Mouse (Mus musculus) kidney, embryonic 14.5 days (tissue): ENCODE measurements around the gene Gm6760. TPM values are rescaled to one million over a fixed set of nuclear protein-coding genes. Genes with fewer than 3 reads are reported as not detected.

Experiments
- ATAC-seq: fragments of 200-750 bp; cut with Nextera tagmentation; 2 replicates; pipeline ENCODE4 v1.8.0; 2017; ENCODE audit warnings: moderate number of reproducible peaks, mild to moderate bottlenecking, moderate TSS enrichment, moderate library complexity; ENCODE audit not compliant: low FRiP score, low TSS enrichment
- H3K27ac ChIP-seq: fragments of 300-500 bp; sonication (generic); 2 replicates; pipeline ENCODE4 v1.5.1; 2014; ENCODE audit warnings: low read depth, mild to moderate bottlenecking, low read length, moderate library complexity, mixed read lengths
- H3K27me3 ChIP-seq: fragments of 300-500 bp; sonication (generic); 2 replicates; pipeline ENCODE4 v1.6.1; 2014; ENCODE audit warnings: mild to moderate bottlenecking, low read length; ENCODE audit not compliant: control insufficient read depth, insufficient read depth
- H3K36me3 ChIP-seq: fragments of 300-500 bp; sonication (generic); 2 replicates; pipeline ENCODE4 v1.6.1; 2014; ENCODE audit warnings: low read length, mixed read lengths; ENCODE audit not compliant: control insufficient read depth, insufficient read depth
- H3K4me1 ChIP-seq: fragments of 300-500 bp; sonication (generic); 2 replicates; pipeline ENCODE4 v1.6.1; 2014; ENCODE audit warnings: low read length, mixed read lengths; ENCODE audit not compliant: control insufficient read depth, insufficient read depth
- H3K4me2 ChIP-seq: fragments of 300-500 bp; sonication (generic); replicated peaks from 2 replicates; pipeline ENCODE4 v1.6.1; 2014; ENCODE audit warnings: low read depth, mild to moderate bottlenecking, low read length
- H3K4me3 ChIP-seq: fragments of 300-500 bp; sonication (generic); 2 replicates; pipeline ENCODE4 v1.5.1; 2014; ENCODE audit warnings: mild to moderate bottlenecking, low read length
- H3K9ac ChIP-seq: fragments of 300-500 bp; sonication (generic); 2 replicates; pipeline ENCODE4 v1.6.1; 2014; ENCODE audit warnings: low read depth, mild to moderate bottlenecking, low read length, moderate library complexity
- H3K9me3 ChIP-seq: fragments of 300-500 bp; sonication (generic); 2 replicates; pipeline ENCODE4 v1.6.1; 2016; ENCODE audit warnings: low read length; ENCODE audit not compliant: control insufficient read depth
- WGBS: fragments of 180-500 bp; shearing (Covaris S2); extraction: QIAGEN DNeasy Blood & Tissue Kit; methylation state at CpG from one replicate; pipeline ENCODE4 v1.1.7; 2014; 5-methylcytosine and 5-hydroxymethylcytosine counted together
- polyA plus RNA-seq: library from polyadenylated mRNA; unstranded; fragments of >200 nt; fragmentation: Nextera tagmentation; extraction: Ambion mirVana; gene quantifications from 2 replicates; pipeline ENCODE4 v1.2.1, GENCODE M21; 2014

Gm6760 gene
- polyA plus RNA-seq = not detected in 2 replicates

GRCm38 (mm10) chrX:64152098-64152497 is at the start of gene Gm6760:
TSS of gene Gm6760 (minus strand) at chrX:64152198.
- H3K9me3 ChIP-seq = no peaks in the 10 kb centered on the region
- H3K9ac ChIP-seq = no peak within 1 kb of the TSS
- no peak within 1 kb of the TSS for H3K4me2 ChIP-seq
- no peak within 1 kb of the TSS for H3K27ac ChIP-seq
- no peak within 1 kb of the TSS for H3K4me3 ChIP-seq
- H3K36me3 ChIP-seq = no peaks in the 10 kb centered on the region
- no peaks in the 10 kb centered on the region for H3K27me3 ChIP-seq
- no peak for ATAC-seq
- no peaks in the 10 kb centered on the region for H3K4me1 ChIP-seq
- WGBS = 77% methylated on average over 2 of the region's 2 CpGs

DNA sequence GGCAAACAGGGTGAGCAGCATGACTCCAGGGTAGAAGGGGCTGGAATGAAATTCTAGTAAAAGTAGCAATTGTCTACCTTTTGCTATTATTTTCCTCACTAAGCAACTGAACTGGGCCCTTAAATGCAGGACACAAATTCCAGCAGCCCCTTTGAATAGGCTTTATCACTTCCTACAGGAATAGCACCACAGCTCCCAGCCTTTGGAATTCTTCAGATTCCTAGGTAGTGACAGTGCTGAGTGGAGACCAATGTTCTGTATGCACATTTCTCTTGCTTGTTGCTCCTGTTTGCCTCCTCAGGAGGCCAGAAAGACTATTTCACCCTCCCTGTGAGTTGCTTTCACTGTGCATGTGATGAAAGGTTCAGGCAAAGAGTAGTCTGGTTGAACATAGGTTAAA is 29.2 kb upstream of the Gm6760 start:
- H3K4me3 ChIP-seq = no peak overlapping the region
- no peaks in the 10 kb centered on the region for H3K4me1 ChIP-seq
- no peak for ATAC-seq
- no peak overlapping the region for H3K27ac ChIP-seq
- H3K9me3 ChIP-seq = no peaks in the 10 kb centered on the region
- no peak overlapping the region for H3K4me2 ChIP-seq
- no peaks in the 10 kb centered on the region for H3K36me3 ChIP-seq
- no peak overlapping the region for H3K9ac ChIP-seq
- H3K27me3 ChIP-seq = no peaks in the 10 kb centered on the region

DNA sequence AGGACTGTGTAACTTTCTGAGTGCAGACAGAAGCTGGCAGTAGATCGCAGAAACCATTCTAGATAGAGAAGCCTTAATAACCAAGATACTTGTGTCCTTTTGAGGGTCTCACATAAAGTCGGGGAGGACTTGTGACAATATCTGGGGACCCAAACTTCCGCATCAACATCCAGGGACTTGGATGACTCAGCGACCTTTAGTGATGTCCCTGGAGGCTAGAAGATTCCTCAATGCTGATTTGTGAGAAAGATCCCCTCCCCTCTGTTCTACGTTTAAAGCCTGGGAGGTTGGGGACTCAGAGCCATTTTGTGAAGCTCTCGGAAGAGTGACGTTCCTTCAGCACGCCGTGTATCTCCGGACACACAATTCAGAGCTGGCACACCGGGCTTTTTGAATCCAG is 21.2 kb upstream of the Gm6760 start, which contains the start of gene 3830417A13Rik:
TSS of gene 3830417A13Rik (plus strand) at position 301 of the 400 bp plus-strand sequence.
- ATAC-seq = no peak
- WGBS = 93% methylated on average over 11 of the region's 11 CpGs

More for the DNA sequence above, 21.2 kb upstream of the Gm6760 start, which contains the start of gene 3830417A13Rik:
- Histone ChIP-seq H3K36me3 (no peaks in the 10 kb centered on the region), H3K9ac (no peak within 1 kb of the TSS), H3K27ac (no peak within 1 kb of the TSS), H3K4me3 (no peak within 1 kb of the TSS), H3K27me3 (no peaks in the 10 kb centered on the region), H3K4me2 (no peak within 1 kb of the TSS), H3K9me3 (no peaks in the 10 kb centered on the region), H3K4me1 (no peaks in the 10 kb centered on the region)

Other genes starting within 250 kb of the Gm6760 start
- gene 3830417A13Rik, start 21.4 kb upstream of the Gm6760 start, polyA plus RNA-seq = not detected in 2 replicates
- 0.91 and 1.1 TPM in 2 replicates for gene Slitrk4, start 124.8 kb upstream of the Gm6760 start, polyA plus RNA-seq